Mouse (Mus musculus): ENCODE measurements around the gene Gm5089. TPM values are rescaled to one million over a fixed set of nuclear protein-coding genes. Genes with fewer than 3 reads are reported as not detected.
"Not testable (repeated sequence)": the region's sequence is repeated elsewhere in the genome, so short reads cannot be mapped to it uniquely, and the experiment has no call there.

The Gm5089 gene
- polyA plus RNA-seq, 1 experiment from 2014 or later, result not detected

DNA sequence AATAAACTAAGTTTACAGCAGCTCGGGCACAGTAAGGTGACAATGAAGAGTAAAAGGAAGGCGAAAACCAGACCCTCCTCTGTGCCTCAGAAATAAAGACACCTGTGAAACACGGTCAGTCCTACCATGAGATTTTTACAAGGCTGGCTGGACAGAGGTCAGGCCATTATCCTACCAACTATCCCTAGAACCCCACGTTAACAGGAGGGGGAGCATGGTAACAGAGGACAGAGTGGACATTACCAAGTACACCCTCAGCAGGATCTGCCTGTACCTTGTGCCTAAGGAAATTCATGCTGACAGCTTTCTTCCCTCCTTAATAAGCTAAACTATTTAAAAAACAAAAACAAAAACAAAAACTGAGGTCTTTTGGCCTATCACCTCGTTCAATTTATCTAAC lies 9.3 kb upstream of the Gm5089 start:
- Histone ChIP-seq H3K9me3 (ENCODE audit: low read length) (no peaks in the 10 kb centered on the region), H3K36me3 (ENCODE audit: insufficient read depth, low read length) (no peaks in the 10 kb centered on the region), H3K4me1 (ENCODE audit: insufficient read depth, low read depth, low read length) (0 out of 2 replicates have a peak, but pooled peaks cover 7% of the 10 kb centered on the region), H3K4me3 (ENCODE audit: low read depth, low read length) (no peak overlapping the region), H3K9ac (replicated peaks; ENCODE audit: low read depth) (no peak overlapping the region), H3K27ac (ENCODE audit: low read length) (no peak overlapping the region), H3K4me2 (replicated peaks; ENCODE audit: low read depth, low read length) (no peak overlapping the region), H3K27me3 (replicated peaks; ENCODE audit: insufficient read depth, low read length) (peaks cover 56% of the 10 kb centered on the region)
- DNase-seq (ENCODE audit: low spot score) (no peak), ATAC-seq (no peak)
- TF ChIP-seq EP300 (IDR thresholded peaks at IDR 0.05) (no peak), CTCF (IDR thresholded peaks at IDR 0.05) (no peak)
- 45% methylated on average over 5 of the region's 5 CpGs for WGBS

DNA sequence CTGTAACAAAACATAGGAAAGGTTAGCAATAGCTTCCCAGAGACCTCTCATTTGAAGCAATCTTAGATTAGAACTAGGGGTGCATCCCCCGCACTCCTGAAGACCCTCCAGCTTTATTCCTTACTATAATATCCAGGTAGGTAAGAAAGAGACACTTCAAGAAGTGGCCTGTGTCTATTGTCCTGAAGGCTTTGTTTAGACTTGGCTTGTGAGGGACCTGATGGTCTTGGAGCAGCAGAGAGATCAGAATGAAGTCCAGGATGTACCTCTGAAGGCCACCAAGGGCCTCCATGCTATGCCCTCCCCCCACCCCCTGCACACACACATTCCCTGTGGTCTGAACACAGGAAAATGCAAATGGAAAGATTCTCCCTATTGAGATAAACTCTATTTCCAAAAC lies 8.9 kb upstream of the Gm5089 start:
- Histone ChIP-seq H3K36me3 (ENCODE audit: insufficient read depth, low read length) (no peaks in the 10 kb centered on the region), H3K9ac (replicated peaks; ENCODE audit: low read depth) (no peak overlapping the region), H3K4me3 (ENCODE audit: low read depth, low read length) (no peak overlapping the region), H3K4me2 (replicated peaks; ENCODE audit: low read depth, low read length) (no peak overlapping the region), H3K27ac (ENCODE audit: low read length) (no peak overlapping the region), H3K4me1 (ENCODE audit: insufficient read depth, low read depth, low read length) (0 out of 2 replicates have a peak, but pooled peaks cover 5% of the 10 kb centered on the region), H3K9me3 (ENCODE audit: low read length) (no peaks in the 10 kb centered on the region), H3K27me3 (replicated peaks; ENCODE audit: insufficient read depth, low read length) (peaks cover 56% of the 10 kb centered on the region)
- TF ChIP-seq CTCF (IDR thresholded peaks at IDR 0.05) (no peak), EP300 (IDR thresholded peaks at IDR 0.05) (no peak)
- DNase-seq (ENCODE audit: low spot score) (no peak), ATAC-seq (no peak)
- 100% methylated on average over 1 of the region's 1 CpGs for WGBS

DNA sequence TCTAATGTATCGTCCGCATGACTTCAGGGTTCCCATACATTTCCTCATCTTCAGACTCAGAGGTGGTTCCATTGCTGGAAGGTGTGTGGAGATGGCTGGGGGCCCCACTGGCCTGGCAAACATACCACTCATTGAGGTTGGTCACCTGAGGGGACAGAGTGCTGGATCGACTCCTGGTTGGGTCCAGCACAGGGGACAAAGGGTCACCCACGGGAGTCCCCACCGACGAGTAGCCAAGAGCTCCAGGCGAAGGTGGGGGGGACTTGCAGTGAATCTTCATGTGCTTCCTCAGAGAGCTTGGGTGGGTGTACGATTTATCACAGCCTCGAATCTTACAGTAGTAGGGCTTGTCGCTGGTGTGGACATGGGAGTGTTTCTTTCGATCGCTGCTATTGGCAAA lies 8.4 kb upstream of the Gm5089 start:
- not testable (repeated sequence) for H3K9ac ChIP-seq (replicated peaks; ENCODE audit: low read depth); H3K9me3 ChIP-seq (ENCODE audit: low read length); H3K4me3 ChIP-seq (ENCODE audit: low read depth, low read length); DNase-seq (ENCODE audit: low spot score); H3K27ac ChIP-seq (ENCODE audit: low read length); ATAC-seq; H3K36me3 ChIP-seq (ENCODE audit: insufficient read depth, low read length); H3K4me1 ChIP-seq (ENCODE audit: insufficient read depth, low read depth, low read length); H3K4me2 ChIP-seq (replicated peaks; ENCODE audit: low read depth, low read length)
- peaks cover 55% of the 10 kb centered on the region for H3K27me3 ChIP-seq (replicated peaks; ENCODE audit: insufficient read depth, low read length)
- WGBS, result 80% methylated on average over 2 of the region's 12 CpGs

DNA sequence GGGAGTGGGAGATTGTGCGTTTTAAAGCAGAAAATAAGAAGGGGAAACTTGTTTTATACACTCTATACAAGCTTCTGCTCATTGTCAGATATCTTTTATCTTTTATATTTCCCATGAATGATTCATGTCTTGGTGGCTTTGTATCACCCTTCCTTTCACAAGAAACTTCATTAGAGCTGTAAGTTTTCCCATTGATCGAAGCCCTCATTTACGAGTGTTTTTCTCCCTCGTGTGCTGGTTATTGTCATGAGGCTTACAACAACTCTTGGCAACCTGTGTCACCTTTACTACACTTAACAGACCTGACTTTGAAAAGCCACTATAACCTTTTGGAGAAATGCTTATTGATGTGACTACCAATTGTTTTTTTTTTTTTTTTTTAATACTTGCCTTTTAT lies 4.6 kb upstream of the Gm5089 start:
- Histone ChIP-seq H3K4me2 (replicated peaks; ENCODE audit: low read depth, low read length) (no peak overlapping the region), H3K27me3 (replicated peaks; ENCODE audit: insufficient read depth, low read length) (peaks cover 60% of the 10 kb centered on the region), H3K4me1 (ENCODE audit: insufficient read depth, low read depth, low read length) (no peaks in the 10 kb centered on the region), H3K9me3 (ENCODE audit: low read length) (no peaks in the 10 kb centered on the region), H3K27ac (ENCODE audit: low read length) (no peak overlapping the region), H3K36me3 (ENCODE audit: insufficient read depth, low read length) (no peaks in the 10 kb centered on the region), H3K9ac (replicated peaks; ENCODE audit: low read depth) (no peak overlapping the region), H3K4me3 (ENCODE audit: low read depth, low read length) (no peak overlapping the region)
- no peak for TF ChIP-seq CTCF (IDR thresholded peaks at IDR 0.05)
- no peak for TF ChIP-seq EP300 (IDR thresholded peaks at IDR 0.05)
- 82% methylated on average over 4 of the region's 4 CpGs for WGBS
- ATAC-seq (no peak), DNase-seq (ENCODE audit: low spot score) (no peak)

DNA sequence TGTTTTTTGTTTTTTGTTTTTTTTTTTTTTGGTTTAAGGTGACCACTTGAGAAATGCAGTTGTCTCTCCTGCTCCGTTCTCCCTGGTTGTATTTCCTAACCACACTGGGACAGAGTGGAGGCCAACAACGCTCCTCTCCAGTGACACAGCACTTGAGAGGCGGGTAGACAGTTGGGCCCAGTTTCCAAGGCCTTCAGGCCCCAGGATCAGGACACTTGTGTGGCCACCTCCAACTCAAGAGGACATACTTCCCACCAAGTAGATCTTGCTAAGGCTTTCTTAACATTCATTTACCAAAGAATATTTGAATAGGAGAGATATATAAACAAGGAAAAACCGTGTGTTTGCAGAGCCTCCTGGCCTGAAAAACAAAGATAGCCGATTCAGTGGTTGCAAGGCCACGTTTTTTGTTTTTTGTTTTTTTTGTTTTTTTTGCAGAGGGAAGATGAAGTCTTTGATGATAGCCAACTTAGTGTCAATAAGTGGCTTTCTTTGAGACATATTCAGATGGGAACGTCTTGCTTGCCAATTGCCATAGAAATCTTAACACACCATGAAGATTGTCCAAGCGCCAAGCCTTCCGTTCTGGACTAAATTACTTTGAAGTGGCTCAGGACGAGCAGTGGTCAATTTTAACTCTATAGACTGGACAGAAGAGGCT lies 4.1 kb upstream of the Gm5089 start:
- no peak for ATAC-seq
- no peak overlapping the region for H3K9ac ChIP-seq (replicated peaks; ENCODE audit: low read depth)

DNA sequence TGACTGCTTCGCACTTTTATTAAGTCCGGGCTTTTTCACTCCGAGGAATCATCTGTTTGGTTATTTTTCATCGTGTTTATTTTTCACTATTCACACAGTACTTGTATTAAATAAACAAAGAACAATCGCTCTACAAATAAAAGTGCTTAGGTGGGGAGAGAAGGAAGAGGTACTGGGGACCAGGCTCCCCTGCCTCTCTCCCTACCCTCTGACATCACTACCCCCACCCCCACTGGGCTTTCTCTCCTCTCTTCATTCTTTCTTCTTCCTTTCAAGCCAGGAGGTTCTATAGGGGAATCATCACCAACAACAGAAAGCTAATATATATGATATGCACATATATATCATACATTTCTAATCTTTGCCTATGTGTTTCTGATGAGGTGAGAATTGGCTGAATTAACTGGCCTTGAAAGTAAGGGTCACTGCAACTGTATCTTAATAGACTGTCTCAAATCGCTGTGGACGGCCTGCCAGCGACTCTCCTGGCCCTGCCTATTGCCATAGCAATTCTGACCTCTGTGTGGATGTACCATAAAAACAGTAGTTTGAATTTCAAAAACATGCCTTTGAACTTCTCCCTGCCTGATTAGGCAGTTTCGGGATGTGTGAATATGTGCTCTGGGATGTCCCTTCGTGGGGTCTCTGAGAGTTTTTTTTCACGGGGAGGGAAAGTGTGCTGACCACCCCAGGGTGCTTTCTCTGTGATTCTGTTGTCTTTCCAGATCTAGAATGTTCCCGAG lies 3.3 kb upstream of the Gm5089 start:
- DNase-seq (ENCODE audit: low spot score) (no peak), ATAC-seq (no peak)
- peak overlapping the region; percentile 32 for H3K4me3 ChIP-seq (ENCODE audit: low read depth, low read length)
- H3K9ac ChIP-seq (replicated peaks; ENCODE audit: low read depth), result no peak overlapping the region
- TF ChIP-seq CTCF (IDR thresholded peaks at IDR 0.05) (no peak), EP300 (IDR thresholded peaks at IDR 0.05) (no peak)
- peaks cover 63% of the 10 kb centered on the region for H3K27me3 ChIP-seq (replicated peaks; ENCODE audit: insufficient read depth, low read length)
- H3K9me3 ChIP-seq (ENCODE audit: low read length), result no peaks in the 10 kb centered on the region
- no peaks in the 10 kb centered on the region for H3K36me3 ChIP-seq (ENCODE audit: insufficient read depth, low read length)
- peak overlapping the region; percentile 44 for H3K4me2 ChIP-seq (replicated peaks; ENCODE audit: low read depth, low read length)
- no peaks in the 10 kb centered on the region for H3K4me1 ChIP-seq (ENCODE audit: insufficient read depth, low read depth, low read length)
- WGBS, result 15% methylated on average over 12 of the region's 12 CpGs
- H3K27ac ChIP-seq (ENCODE audit: low read length), result no peak overlapping the region

More for the DNA sequence above, 4.1 kb upstream of the Gm5089 start:
- no peak for DNase-seq (ENCODE audit: low spot score)
- Histone ChIP-seq H3K4me3 (ENCODE audit: low read depth, low read length) (no peak overlapping the region), H3K36me3 (ENCODE audit: insufficient read depth, low read length) (no peaks in the 10 kb centered on the region), H3K27me3 (replicated peaks; ENCODE audit: insufficient read depth, low read length) (peaks cover 60% of the 10 kb centered on the region), H3K9me3 (ENCODE audit: low read length) (no peaks in the 10 kb centered on the region), H3K4me2 (replicated peaks; ENCODE audit: low read depth, low read length) (no peak overlapping the region), H3K27ac (ENCODE audit: low read length) (no peak overlapping the region), H3K4me1 (ENCODE audit: insufficient read depth, low read depth, low read length) (no peaks in the 10 kb centered on the region)
- WGBS, result 65% methylated on average over 10 of the region's 10 CpGs
- TF ChIP-seq CTCF (IDR thresholded peaks at IDR 0.05) (no peak), EP300 (IDR thresholded peaks at IDR 0.05) (no peak)

Data from lung, postnatal 0 days (tissue).